Mouse (Mus musculus): Measurements from ENCODE around the gene Casp7.

Gene Casp7

GRCm38 (mm10) chr19:56424606-56425395 lies 27.9 kb downstream of the Casp7 start:
- DNase-seq (ENCODE audit: low spot score in 2 of 2), result no peak

GRCm38 (mm10) chr19:56425492-56425891 lies 28.6 kb downstream of the Casp7 start:
- DNase-seq (ENCODE audit: low spot score in 2 of 2), result no peak

- DNase-seq (ENCODE audit: low spot score in 2 of 2), result no peak
Measured at GRCm38 (mm10) chr19:56430369-56430768, 33.4 kb downstream of the Casp7 start.

GRCm38 (mm10) chr19:56432706-56433105 lies 35.8 kb downstream of the Casp7 start:
- DNase-seq (ENCODE audit: low spot score in 2 of 2), result no peak

GRCm38 (mm10) chr19:56433581-56433980 lies 36.7 kb downstream of the Casp7 start:
- DNase-seq (ENCODE audit: low spot score in 2 of 2), result no peak

- no peak for DNase-seq (ENCODE audit: low spot score in 2 of 2)
Measured at GRCm38 (mm10) chr19:56436380-56436779, 39.5 kb downstream of the Casp7 start.

GRCm38 (mm10) chr19:56438357-56439071 lies 41.6 kb downstream of the Casp7 start:
- no peak for DNase-seq (ENCODE audit: low spot score in 2 of 2)

GRCm38 (mm10) chr19:56439072-56439434 lies 42.1 kb downstream of the Casp7 start:
- DNase-seq (ENCODE audit: low spot score in 2 of 2), result no peak

- DNase-seq (ENCODE audit: low spot score in 2 of 2), result no peak
Measured at GRCm38 (mm10) chr19:56443445-56443844, 46.5 kb downstream of the Casp7 start.

GRCm38 (mm10) chr19:56448784-56449183 lies 51.9 kb downstream of the Casp7 start:
- DNase-seq (ENCODE audit: low spot score in 2 of 2), result no peak

GRCm38 (mm10) chr19:56449537-56449936 lies 52.6 kb downstream of the Casp7 start:
- DNase-seq (ENCODE audit: low spot score in 2 of 2), result no peak

GRCm38 (mm10) chr19:56450892-56451291 lies 54.0 kb downstream of the Casp7 start:
- no peak for DNase-seq (ENCODE audit: low spot score in 2 of 2)

GRCm38 (mm10) chr19:56451867-56452266 lies 54.9 kb downstream of the Casp7 start:
- DNase-seq (ENCODE audit: low spot score in 2 of 2), result no peak

- DNase-seq (ENCODE audit: low spot score in 2 of 2), result no peak
Measured at GRCm38 (mm10) chr19:56452421-56452820, 55.5 kb downstream of the Casp7 start.

GRCm38 (mm10) chr19:56454862-56455261 lies 57.9 kb downstream of the Casp7 start:
- DNase-seq (ENCODE audit: low spot score in 2 of 2), result no peak

GRCm38 (mm10) chr19:56455369-56455768 lies 58.4 kb downstream of the Casp7 start:
- no peak for DNase-seq (ENCODE audit: low spot score in 2 of 2)

- DNase-seq (ENCODE audit: low spot score in 2 of 2), result no peak
Measured at GRCm38 (mm10) chr19:56457569-56457968, 60.6 kb downstream of the Casp7 start.

GRCm38 (mm10) chr19:56459154-56460050 lies 62.5 kb downstream of the Casp7 start:
- no peak for DNase-seq (ENCODE audit: low spot score in 2 of 2)

GRCm38 (mm10) chr19:56460241-56460640 lies 63.3 kb downstream of the Casp7 start:
- no peak for DNase-seq (ENCODE audit: low spot score in 2 of 2)

GRCm38 (mm10) chr19:56461522-56462101 lies 64.7 kb downstream of the Casp7 start, which contains the start of gene Plekhs1:
Gene Plekhs1, plus strand, starts transcription at chr19:56461640.
- no peak for DNase-seq (ENCODE audit: low spot score in 2 of 2)

- DNase-seq (ENCODE audit: low spot score in 2 of 2), result no peak
Measured at GRCm38 (mm10) chr19:56462786-56463185, 65.9 kb downstream of the Casp7 start.

- DNase-seq (ENCODE audit: low spot score in 2 of 2), result no peak
Measured at GRCm38 (mm10) chr19:56466486-56466885, 69.6 kb downstream of the Casp7 start.

All from frontal cortex, postnatal 14 days (tissue).